Mouse (Mus musculus): ENCODE results near the gene Rabgap1. TPM values are rescaled to one million over a fixed set of nuclear protein-coding genes. Genes with fewer than 3 reads are reported as not detected.

The Rabgap1 gene
- polyA plus RNA-seq, 1 experiment = 13.9 TPM

- 40% methylated on average over 1 of the region's 1 CpGs for WGBS
- Histone ChIP-seq H3K4me3 (replicated peaks; ENCODE audit: extremely low read depth, low read depth, low read length) (no peak overlapping the region), H3K4me1 (ENCODE audit: control insufficient read depth, insufficient read depth, low read length) (peaks cover 2% of the 10 kb centered on the region; the same call in 1 of the 2 replicates)
- TF ChIP-seq POLR2A (IDR thresholded peaks at IDR 0.05; ENCODE audit: borderline replicate concordance, extremely low read depth, low read depth, low read length) = no peak
- no peak for TF ChIP-seq CTCF (IDR thresholded peaks at IDR 0.05; ENCODE audit: insufficient read depth, low read length)
- no peak for DNase-seq
Measured at GRCm38 (mm10) chr2:37530766-37531165, 87.7 kb downstream of the Rabgap1 start.

DNA sequence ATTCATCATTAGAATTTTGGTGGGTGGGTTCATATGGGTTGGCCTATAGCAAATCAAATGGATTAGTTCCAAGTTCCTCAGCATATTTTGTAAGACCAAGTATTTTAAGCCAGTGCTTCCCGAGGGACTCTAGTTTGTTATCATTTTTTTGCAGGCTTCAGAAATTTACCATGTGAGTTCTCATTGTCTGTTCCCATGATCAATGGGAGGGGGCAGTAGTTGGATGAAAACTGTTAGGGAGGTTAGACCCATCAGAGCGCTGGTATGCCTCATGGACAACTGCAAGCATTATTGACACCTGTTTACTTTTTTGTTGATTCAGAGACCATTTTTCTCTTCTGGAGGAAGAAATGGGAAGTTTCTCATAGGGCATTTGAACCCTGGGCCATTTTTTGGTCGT lies 88.6 kb downstream of the Rabgap1 start:
- Histone ChIP-seq H3K4me3 (replicated peaks; ENCODE audit: extremely low read depth, low read depth, low read length) (no peak overlapping the region), H3K4me1 (ENCODE audit: control insufficient read depth, insufficient read depth, low read length) (peaks cover 2% of the 10 kb centered on the region; the same call in 1 of the 2 replicates)
- DNase-seq = no peak
- TF ChIP-seq POLR2A (IDR thresholded peaks at IDR 0.05; ENCODE audit: borderline replicate concordance, extremely low read depth, low read depth, low read length) (no peak), CTCF (IDR thresholded peaks at IDR 0.05; ENCODE audit: insufficient read depth, low read length) (no peak)
- 76% methylated on average over 3 of the region's 3 CpGs for WGBS

DNA sequence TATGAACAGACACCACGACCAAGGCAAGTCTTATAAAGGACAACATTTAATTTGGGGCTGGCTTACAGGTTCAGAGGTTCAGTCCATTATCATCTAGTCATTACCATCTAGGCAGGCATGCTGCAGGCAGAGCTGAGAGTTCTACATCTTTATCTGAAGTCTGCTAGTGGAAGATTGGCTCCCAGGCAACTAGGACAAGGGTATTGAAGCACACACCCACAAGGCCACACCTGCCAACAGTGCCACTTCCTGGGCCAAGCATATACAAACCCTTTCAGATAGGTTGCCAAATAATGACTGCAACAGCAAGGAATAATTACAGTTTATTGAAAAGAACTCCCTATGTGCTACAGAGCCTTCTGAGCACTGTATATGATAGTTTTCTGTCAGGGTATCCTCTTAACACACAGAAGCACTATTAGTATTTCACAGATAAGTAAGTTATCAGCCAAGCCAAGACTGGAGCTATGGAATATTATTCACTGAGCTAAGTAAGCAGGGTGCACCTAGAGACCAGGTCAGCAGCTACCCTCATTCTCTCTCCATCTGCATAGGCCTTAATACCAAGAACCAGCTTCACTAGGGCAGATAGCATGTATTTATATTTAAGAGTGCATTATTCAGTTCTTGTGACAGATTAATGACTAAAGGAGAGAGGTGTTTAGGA lies 106.4 kb downstream of the Rabgap1 start:
- TF ChIP-seq POLR2A (IDR thresholded peaks at IDR 0.05; ENCODE audit: borderline replicate concordance, extremely low read depth, low read depth, low read length) (no peak), CTCF (IDR thresholded peaks at IDR 0.05; ENCODE audit: insufficient read depth, low read length) (no peak)
- H3K4me1 ChIP-seq (ENCODE audit: control insufficient read depth, insufficient read depth, low read length) = no peaks in the 10 kb centered on the region; the same call in 1 of the 2 replicates
- 94% methylated on average over 1 of the region's 1 CpGs for WGBS
- no peak overlapping the region for H3K4me3 ChIP-seq (replicated peaks; ENCODE audit: extremely low read depth, low read depth, low read length)
- DNase-seq = no peak

DNA sequence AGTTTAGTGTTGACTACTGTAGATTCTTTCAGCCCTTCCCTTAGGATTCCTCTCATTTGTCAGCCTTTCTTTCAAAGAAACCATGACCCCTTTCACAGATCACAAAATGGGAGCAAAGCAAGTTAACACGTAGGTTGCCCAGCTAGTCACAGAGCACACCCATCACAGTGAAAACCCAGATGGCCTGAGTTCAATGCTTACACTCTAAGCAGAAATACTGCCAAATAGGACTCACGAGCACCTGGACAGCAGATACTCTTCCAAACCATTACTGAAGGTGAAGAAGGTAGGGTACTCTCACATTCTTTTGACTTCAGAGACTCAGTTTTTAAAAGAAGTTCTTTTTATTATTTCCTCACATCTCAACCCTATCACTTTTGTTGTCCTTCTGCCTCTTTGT lies 113.3 kb downstream of the Rabgap1 start:
- Histone ChIP-seq H3K4me1 (ENCODE audit: control insufficient read depth, insufficient read depth, low read length) (no peaks in the 10 kb centered on the region), H3K4me3 (replicated peaks; ENCODE audit: extremely low read depth, low read depth, low read length) (no peak overlapping the region)
- 78% methylated on average over 2 of the region's 2 CpGs for WGBS
- TF ChIP-seq CTCF (IDR thresholded peaks at IDR 0.05; ENCODE audit: insufficient read depth, low read length) (no peak), POLR2A (IDR thresholded peaks at IDR 0.05; ENCODE audit: borderline replicate concordance, extremely low read depth, low read depth, low read length) (no peak)
- DNase-seq = no peak

GRCm38 (mm10) chr2:37565579-37565978 lies 122.5 kb downstream of the Rabgap1 start:
- Histone ChIP-seq H3K4me1 (ENCODE audit: control insufficient read depth, insufficient read depth, low read length) (peaks cover 2% of the 10 kb centered on the region), H3K4me3 (replicated peaks; ENCODE audit: extremely low read depth, low read depth, low read length) (no peak overlapping the region)
- WGBS = 20% methylated on average over 2 of the region's 2 CpGs
- TF ChIP-seq POLR2A (IDR thresholded peaks at IDR 0.05; ENCODE audit: borderline replicate concordance, extremely low read depth, low read depth, low read length) (no peak), CTCF (IDR thresholded peaks at IDR 0.05; ENCODE audit: insufficient read depth, low read length) (no peak)
- no peak for DNase-seq

DNA sequence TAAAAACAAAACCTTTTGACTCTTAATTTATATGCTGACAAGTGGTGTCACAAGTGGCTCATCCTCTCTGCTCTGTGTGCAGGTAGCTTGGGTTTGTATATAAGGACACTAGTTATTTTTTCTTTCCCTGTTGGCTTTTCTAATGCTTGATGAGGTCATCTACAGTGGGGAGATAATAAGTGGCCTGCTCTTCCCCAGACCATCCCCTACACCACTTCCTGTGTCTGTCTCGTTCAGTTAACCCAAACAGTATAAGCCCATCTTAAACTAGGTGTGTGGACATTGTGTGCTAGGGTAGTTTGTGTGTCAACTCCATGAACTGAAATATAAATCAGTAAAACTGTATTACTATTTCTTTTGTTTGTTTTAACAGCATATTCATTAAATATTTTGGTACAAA lies 123.0 kb downstream of the Rabgap1 start:
- TF ChIP-seq POLR2A (IDR thresholded peaks at IDR 0.05; ENCODE audit: borderline replicate concordance, extremely low read depth, low read depth, low read length) = no peak
- no peak for TF ChIP-seq CTCF (IDR thresholded peaks at IDR 0.05; ENCODE audit: insufficient read depth, low read length)
- 42% methylated on average over 1 of the region's 1 CpGs for WGBS
- no peak for DNase-seq
- Histone ChIP-seq H3K4me1 (ENCODE audit: control insufficient read depth, insufficient read depth, low read length) (peaks cover 3% of the 10 kb centered on the region), H3K4me3 (replicated peaks; ENCODE audit: extremely low read depth, low read depth, low read length) (no peak overlapping the region)

DNA sequence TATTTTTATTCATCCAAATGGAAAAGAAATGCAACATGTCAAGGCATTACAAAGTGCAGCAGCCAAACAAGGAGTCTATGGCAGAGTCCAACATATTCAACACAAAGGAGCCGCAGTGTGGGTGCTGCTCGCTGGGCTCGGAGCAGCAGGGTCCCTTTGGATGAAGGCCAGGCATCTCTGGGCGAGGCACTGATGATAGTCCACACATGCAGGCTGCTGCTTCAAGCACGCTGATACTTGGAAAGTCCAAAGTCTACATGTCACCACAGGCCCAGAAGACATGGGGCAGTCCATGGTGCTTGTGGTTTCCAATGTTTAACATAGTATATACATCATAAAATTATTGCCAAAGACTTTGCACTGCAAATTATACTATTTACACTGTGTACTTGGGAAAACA lies 126.8 kb downstream of the Rabgap1 start:
- TF ChIP-seq CTCF (IDR thresholded peaks at IDR 0.05; ENCODE audit: insufficient read depth, low read length) = no peak
- TF ChIP-seq POLR2A (IDR thresholded peaks at IDR 0.05; ENCODE audit: borderline replicate concordance, extremely low read depth, low read depth, low read length) = no peak
- no peak for DNase-seq
- H3K4me3 ChIP-seq (replicated peaks; ENCODE audit: extremely low read depth, low read depth, low read length) = no peak overlapping the region
- 63% methylated on average over 5 of the region's 5 CpGs for WGBS
- peaks cover 3% of the 10 kb centered on the region for H3K4me1 ChIP-seq (ENCODE audit: control insufficient read depth, insufficient read depth, low read length)

DNA sequence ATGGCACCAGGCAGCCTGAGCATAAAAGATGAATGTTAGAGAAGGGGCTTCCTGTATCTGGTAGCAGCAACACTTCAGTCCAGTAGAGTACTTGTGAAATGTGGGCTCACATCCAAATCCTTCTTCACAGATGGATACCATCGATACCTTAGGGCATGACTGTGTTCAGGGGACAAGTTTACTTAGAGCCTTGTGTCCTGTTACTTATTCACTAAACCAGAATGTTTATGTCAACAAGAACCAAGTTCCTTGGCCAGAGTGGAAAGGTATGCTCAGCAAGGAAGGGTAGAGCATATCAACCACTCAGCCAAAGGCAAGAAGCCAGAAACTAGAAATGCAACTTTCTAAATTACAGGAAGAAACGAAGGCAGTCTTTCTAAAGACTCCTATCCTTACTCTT lies 127.6 kb downstream of the Rabgap1 start:
- no peak for DNase-seq
- WGBS = 44% methylated on average over 2 of the region's 2 CpGs
- TF ChIP-seq POLR2A (IDR thresholded peaks at IDR 0.05; ENCODE audit: borderline replicate concordance, extremely low read depth, low read depth, low read length) (no peak), CTCF (IDR thresholded peaks at IDR 0.05; ENCODE audit: insufficient read depth, low read length) (no peak)
- H3K4me3 ChIP-seq (replicated peaks; ENCODE audit: extremely low read depth, low read depth, low read length) = no peak overlapping the region
- peaks cover 3% of the 10 kb centered on the region for H3K4me1 ChIP-seq (ENCODE audit: control insufficient read depth, insufficient read depth, low read length)

- no peak for DNase-seq
- 89% methylated on average over 2 of the region's 2 CpGs for WGBS
- TF ChIP-seq CTCF (IDR thresholded peaks at IDR 0.05; ENCODE audit: insufficient read depth, low read length) (no peak), POLR2A (IDR thresholded peaks at IDR 0.05; ENCODE audit: borderline replicate concordance, extremely low read depth, low read depth, low read length) (no peak)
- Histone ChIP-seq H3K4me1 (ENCODE audit: control insufficient read depth, insufficient read depth, low read length) (peaks cover 3% of the 10 kb centered on the region), H3K4me3 (replicated peaks; ENCODE audit: extremely low read depth, low read depth, low read length) (no peak overlapping the region)
Measured at GRCm38 (mm10) chr2:37572141-37572540, 129.1 kb downstream of the Rabgap1 start.

- WGBS = 92% methylated on average over 1 of the region's 1 CpGs
- H3K4me3 ChIP-seq (replicated peaks; ENCODE audit: extremely low read depth, low read depth, low read length) = no peak overlapping the region
- DNase-seq = no peak
- no peak for TF ChIP-seq POLR2A (IDR thresholded peaks at IDR 0.05; ENCODE audit: borderline replicate concordance, extremely low read depth, low read depth, low read length)
- no peak for TF ChIP-seq CTCF (IDR thresholded peaks at IDR 0.05; ENCODE audit: insufficient read depth, low read length)
- H3K4me1 ChIP-seq (ENCODE audit: control insufficient read depth, insufficient read depth, low read length) = no peaks in the 10 kb centered on the region
Measured at GRCm38 (mm10) chr2:37576661-37577060, 133.6 kb downstream of the Rabgap1 start.

Measured in lung, adult 2 months (tissue).